Mouse (Mus musculus) midbrain, embryonic 16.5 days (tissue): ENCODE results near the gene Ttll1. TPM values are rescaled to one million over a fixed set of nuclear protein-coding genes. Genes with fewer than 3 reads are reported as not detected.

Experiments used
- ATAC-seq: fragments of 200-750 bp; cut with Nextera tagmentation; 2 replicates; pipeline ENCODE4 v1.8.0; 2017; ENCODE audit warnings: moderate TSS enrichment
- H3K27ac ChIP-seq: fragments of 300-500 bp; sonication (generic); 2 replicates; pipeline ENCODE4 v1.5.1; 2014; ENCODE audit warnings: mild to moderate bottlenecking, low read length, mixed read lengths
- H3K27me3 ChIP-seq: fragments of 300-500 bp; sonication (generic); 2 replicates; pipeline ENCODE4 v1.6.1; 2014; ENCODE audit warnings: low read depth, low read length, mixed read lengths; ENCODE audit not compliant: control insufficient read depth, insufficient read depth
- H3K36me3 ChIP-seq: fragments of 300-500 bp; sonication (generic); 2 replicates; pipeline ENCODE4 v1.6.1; 2014; ENCODE audit warnings: mild to moderate bottlenecking, low read length, moderate library complexity, mixed read lengths; ENCODE audit not compliant: control insufficient read depth, insufficient read depth
- H3K4me1 ChIP-seq: fragments of 300-500 bp; sonication (generic); 2 replicates; pipeline ENCODE4 v1.6.1; 2014; ENCODE audit warnings: mild to moderate bottlenecking, low read length, mixed read lengths; ENCODE audit not compliant: control insufficient read depth, insufficient read depth
- H3K4me2 ChIP-seq: fragments of 300-500 bp; sonication (generic); 2 replicates; pipeline ENCODE4 v1.6.1; 2014; ENCODE audit warnings: mild to moderate bottlenecking, low read length, mixed read lengths
- H3K4me3 ChIP-seq: fragments of 300-500 bp; sonication (generic); 2 replicates; pipeline ENCODE4 v1.5.1; 2014; ENCODE audit warnings: low read depth, mild to moderate bottlenecking, low read length, moderate library complexity, mixed read lengths
- H3K9ac ChIP-seq: fragments of 300-500 bp; sonication (generic); 2 replicates; pipeline ENCODE4 v1.6.1; 2014; ENCODE audit warnings: low read depth, low read length, mixed read lengths
- H3K9me3 ChIP-seq: fragments of 300-500 bp; sonication (generic); replicated peaks from 2 replicates; pipeline ENCODE4 v1.6.1; 2014; ENCODE audit warnings: mild to moderate bottlenecking, low read length, mixed read lengths; ENCODE audit not compliant: control insufficient read depth, poor library complexity, severe bottlenecking
- WGBS: fragments of 180-500 bp; shearing (Covaris S2); extraction: QIAGEN DNeasy Blood & Tissue Kit; methylation state at CpG from one replicate; pipeline ENCODE4 v1.1.7; 2014; 5-methylcytosine and 5-hydroxymethylcytosine counted together
- polyA plus RNA-seq: library from polyadenylated mRNA; unstranded; fragments of >200 nt; fragmentation: Nextera tagmentation; extraction: Ambion mirVana; gene quantifications from 2 replicates; pipeline ENCODE4 v1.2.1, GENCODE M21; 2015

Ttll1 gene
- polyA plus RNA-seq, 1 experiment from 2014 or later: 130 TPM

- no peak for ATAC-seq
- H3K36me3 ChIP-seq: no peaks in the 10 kb centered on the region
- H3K4me1 ChIP-seq: no peaks in the 10 kb centered on the region
- H3K4me2 ChIP-seq: no peak overlapping the region
- no peak overlapping the region for H3K4me3 ChIP-seq
- no peak overlapping the region for H3K27ac ChIP-seq
- no peaks in the 10 kb centered on the region for H3K27me3 ChIP-seq
- H3K9ac ChIP-seq: no peak overlapping the region
- 84% methylated on average over 2 of the region's 2 CpGs for WGBS
- H3K9me3 ChIP-seq: no peaks in the 10 kb centered on the region
Observed at GRCm38 (mm10) chr15:83445908-83446307, 64.8 kb downstream of the Ttll1 start.

GRCm38 (mm10) chr15:83445383-83445782 lies 65.3 kb downstream of the Ttll1 start:
- 41% methylated on average over 5 of the region's 5 CpGs for WGBS
- no peak overlapping the region for H3K9ac ChIP-seq
- no peak overlapping the region for H3K27ac ChIP-seq
- no peaks in the 10 kb centered on the region for H3K27me3 ChIP-seq
- H3K4me2 ChIP-seq: no peak overlapping the region
- no peak for ATAC-seq
- H3K9me3 ChIP-seq: no peaks in the 10 kb centered on the region
- no peak overlapping the region for H3K4me3 ChIP-seq
- no peaks in the 10 kb centered on the region for H3K4me1 ChIP-seq
- no peaks in the 10 kb centered on the region for H3K36me3 ChIP-seq

- 72% methylated on average over 6 of the region's 6 CpGs for WGBS
- H3K4me1 ChIP-seq: no peaks in the 10 kb centered on the region
- no peaks in the 10 kb centered on the region for H3K36me3 ChIP-seq
- H3K4me2 ChIP-seq: no peak overlapping the region
- ATAC-seq: no peak
- no peaks in the 10 kb centered on the region for H3K9me3 ChIP-seq
- H3K4me3 ChIP-seq: no peak overlapping the region
- H3K27me3 ChIP-seq: no peaks in the 10 kb centered on the region
- H3K27ac ChIP-seq: no peak overlapping the region
- H3K9ac ChIP-seq: no peak overlapping the region
Observed at GRCm38 (mm10) chr15:83444425-83444824, 66.3 kb downstream of the Ttll1 start.

- ATAC-seq: no peak
- H3K27me3 ChIP-seq: no peaks in the 10 kb centered on the region
- 95% methylated on average over 4 of the region's 4 CpGs for WGBS
Observed at GRCm38 (mm10) chr15:83442495-83443037, 68.1 kb downstream of the Ttll1 start.

GRCm38 (mm10) chr15:83440726-83441125 lies 70.0 kb downstream of the Ttll1 start:
- H3K4me1 ChIP-seq: no peaks in the 10 kb centered on the region
- H3K27me3 ChIP-seq: no peaks in the 10 kb centered on the region
- no peak for ATAC-seq
- no peak overlapping the region for H3K4me2 ChIP-seq
- H3K9me3 ChIP-seq: no peaks in the 10 kb centered on the region
- no peaks in the 10 kb centered on the region for H3K36me3 ChIP-seq
- 80% methylated on average over 5 of the region's 5 CpGs for WGBS
- H3K27ac ChIP-seq: no peak overlapping the region
- H3K4me3 ChIP-seq: no peak overlapping the region
- no peak overlapping the region for H3K9ac ChIP-seq

More at GRCm38 (mm10) chr15:83442495-83443037, 68.1 kb downstream of the Ttll1 start:
- Histone ChIP-seq H3K9ac (no peak overlapping the region), H3K9me3 (no peaks in the 10 kb centered on the region), H3K36me3 (no peaks in the 10 kb centered on the region), H3K4me2 (no peak overlapping the region), H3K27ac (no peak overlapping the region), H3K4me3 (no peak overlapping the region), H3K4me1 (no peaks in the 10 kb centered on the region)

GRCm38 (mm10) chr15:83436541-83436940 lies 74.2 kb downstream of the Ttll1 start:
- H3K36me3 ChIP-seq: no peaks in the 10 kb centered on the region
- ATAC-seq: no peak
- no peaks in the 10 kb centered on the region for H3K9me3 ChIP-seq
- 65% methylated on average over 9 of the region's 9 CpGs for WGBS
- H3K4me2 ChIP-seq: no peak overlapping the region
- no peaks in the 10 kb centered on the region for H3K27me3 ChIP-seq
- H3K4me1 ChIP-seq: no peaks in the 10 kb centered on the region; the same call in 1 of the 2 replicates
- no peak overlapping the region for H3K27ac ChIP-seq
- H3K4me3 ChIP-seq: no peak overlapping the region
- H3K9ac ChIP-seq: no peak overlapping the region

- Histone ChIP-seq H3K4me3 (no peak overlapping the region), H3K9ac (no peak overlapping the region), H3K27ac (no peak overlapping the region), H3K4me1 (no peaks in the 10 kb centered on the region; the same call in 1 of the 2 replicates), H3K36me3 (no peaks in the 10 kb centered on the region), H3K9me3 (no peaks in the 10 kb centered on the region), H3K4me2 (no peak overlapping the region), H3K27me3 (no peaks in the 10 kb centered on the region)
- 78% methylated on average over 8 of the region's 8 CpGs for WGBS
- ATAC-seq: no peak
Observed at GRCm38 (mm10) chr15:83435324-83436090, 75.2 kb downstream of the Ttll1 start.

- ATAC-seq: no peak
- Histone ChIP-seq H3K4me1 (no peaks in the 10 kb centered on the region; the same call in 1 of the 2 replicates), H3K4me2 (no peak overlapping the region), H3K27me3 (no peaks in the 10 kb centered on the region), H3K9me3 (no peaks in the 10 kb centered on the region), H3K9ac (no peak overlapping the region), H3K36me3 (no peaks in the 10 kb centered on the region), H3K4me3 (no peak overlapping the region), H3K27ac (no peak overlapping the region)
- WGBS: 76% methylated on average over 4 of the region's 4 CpGs
Observed at GRCm38 (mm10) chr15:83434692-83435091, 76.0 kb downstream of the Ttll1 start.
